Mouse (Mus musculus): ENCODE data around the gene Astn2. TPM values are rescaled to one million over a fixed set of nuclear protein-coding genes. Genes with fewer than 3 reads are reported as not detected.

The Astn2 gene
- total and polyA plus RNA-seq, 3 experiments = 0.50 to 0.90 (median 0.78) TPM

- Histone ChIP-seq H3K9ac (ENCODE audit: low read depth, low read length) (no peak overlapping the region), H3K27me3 (ENCODE audit: control insufficient read depth, insufficient read depth, low read length) (no peaks in the 10 kb centered on the region), H3K27ac (no peak overlapping the region), H3K79me2 (replicated peaks; ENCODE audit: control insufficient read depth, insufficient read depth, low read length) (no peaks in the 10 kb centered on the region), H3K36me3 (ENCODE audit: control insufficient read depth, insufficient read depth, low read length) (no peaks in the 10 kb centered on the region), H3K4me3 (no peak overlapping the region), H3K4me1 (ENCODE audit: control insufficient read depth, insufficient read depth, low read length) (no peaks in the 10 kb centered on the region; the same call in 1 of the 2 replicates)
- DNase-seq = no peak
- TF ChIP-seq POLR2A (IDR thresholded peaks at IDR 0.05; ENCODE audit: insufficient read depth, low read depth, low read length) (no peak), CTCF (IDR thresholded peaks at IDR 0.05) (no peak), EP300 (IDR thresholded peaks at IDR 0.05; ENCODE audit: insufficient read depth, low read depth, low read length) (no peak)
- intact Hi-C loops (cut with DNase I) = no loop called here
- 55% methylated on average over 2 of the region's 2 CpGs for WGBS
Observed at GRCm38 (mm10) chr4:65532071-65532736, 872.2 kb downstream of the Astn2 start.

GRCm38 (mm10) chr4:65531621-65532020, 872.8 kb downstream of the Astn2 start:
- H3K27ac ChIP-seq = no peak overlapping the region
- no peaks in the 10 kb centered on the region for H3K79me2 ChIP-seq (replicated peaks; ENCODE audit: control insufficient read depth, insufficient read depth, low read length)
- H3K4me1 ChIP-seq (ENCODE audit: control insufficient read depth, insufficient read depth, low read length) = no peaks in the 10 kb centered on the region; the same call in 1 of the 2 replicates
- no peak overlapping the region for H3K4me3 ChIP-seq
- TF ChIP-seq EP300 (IDR thresholded peaks at IDR 0.05; ENCODE audit: insufficient read depth, low read depth, low read length) (no peak), CTCF (IDR thresholded peaks at IDR 0.05) (no peak), POLR2A (IDR thresholded peaks at IDR 0.05; ENCODE audit: insufficient read depth, low read depth, low read length) (no peak)
- no peak overlapping the region for H3K9ac ChIP-seq (ENCODE audit: low read depth, low read length)
- intact Hi-C loops (cut with DNase I) = no loop called here
- H3K36me3 ChIP-seq (ENCODE audit: control insufficient read depth, insufficient read depth, low read length) = no peaks in the 10 kb centered on the region
- no peaks in the 10 kb centered on the region for H3K27me3 ChIP-seq (ENCODE audit: control insufficient read depth, insufficient read depth, low read length)
- DNase-seq = peak in 1 of 2 experiments; percentile 17
- WGBS = 60% methylated on average over 6 of the region's 6 CpGs

GRCm38 (mm10) chr4:65530901-65531300, 873.5 kb downstream of the Astn2 start:
- H3K9ac ChIP-seq (ENCODE audit: low read depth, low read length) = no peak overlapping the region
- H3K4me3 ChIP-seq = no peak overlapping the region
- WGBS = 66% methylated on average over 2 of the region's 2 CpGs
- H3K4me1 ChIP-seq (ENCODE audit: control insufficient read depth, insufficient read depth, low read length) = no peaks in the 10 kb centered on the region; the same call in 1 of the 2 replicates
- H3K79me2 ChIP-seq (replicated peaks; ENCODE audit: control insufficient read depth, insufficient read depth, low read length) = no peaks in the 10 kb centered on the region
- DNase-seq = peak in 1 of 2 experiments; percentile 18
- TF ChIP-seq POLR2A (IDR thresholded peaks at IDR 0.05; ENCODE audit: insufficient read depth, low read depth, low read length) = no peak
- TF ChIP-seq CTCF (IDR thresholded peaks at IDR 0.05) = no peak
- no peak for TF ChIP-seq EP300 (IDR thresholded peaks at IDR 0.05; ENCODE audit: insufficient read depth, low read depth, low read length)
- no peaks in the 10 kb centered on the region for H3K36me3 ChIP-seq (ENCODE audit: control insufficient read depth, insufficient read depth, low read length)
- intact Hi-C loops (cut with DNase I) = no loop called here
- H3K27ac ChIP-seq = no peak overlapping the region
- no peaks in the 10 kb centered on the region for H3K27me3 ChIP-seq (ENCODE audit: control insufficient read depth, insufficient read depth, low read length)

- WGBS = 44% methylated on average over 2 of the region's 2 CpGs
Observed at GRCm38 (mm10) chr4:65508101-65508500, 896.3 kb downstream of the Astn2 start.

GRCm38 (mm10) chr4:65506870-65507269, 897.5 kb downstream of the Astn2 start:
- DNase-seq = no peak
- Histone ChIP-seq H3K36me3 (ENCODE audit: control insufficient read depth, insufficient read depth, low read length) (no peaks in the 10 kb centered on the region; the same call in 1 of the 2 replicates), H3K27me3 (ENCODE audit: control insufficient read depth, insufficient read depth, low read length) (no peaks in the 10 kb centered on the region), H3K4me3 (no peak overlapping the region), H3K79me2 (replicated peaks; ENCODE audit: control insufficient read depth, insufficient read depth, low read length) (no peaks in the 10 kb centered on the region), H3K27ac (no peak overlapping the region), H3K9ac (ENCODE audit: low read depth, low read length) (no peak overlapping the region), H3K4me1 (ENCODE audit: control insufficient read depth, insufficient read depth, low read length) (no peaks in the 10 kb centered on the region; the same call in 1 of the 2 replicates)
- intact Hi-C loops (cut with DNase I) = no loop called here
- TF ChIP-seq POLR2A (IDR thresholded peaks at IDR 0.05; ENCODE audit: insufficient read depth, low read depth, low read length) (no peak), EP300 (IDR thresholded peaks at IDR 0.05; ENCODE audit: insufficient read depth, low read depth, low read length) (no peak), CTCF (IDR thresholded peaks at IDR 0.05) (no peak)

More at GRCm38 (mm10) chr4:65508101-65508500, 896.3 kb downstream of the Astn2 start:
- no peak overlapping the region for H3K9ac ChIP-seq (ENCODE audit: low read depth, low read length)
- H3K36me3 ChIP-seq (ENCODE audit: control insufficient read depth, insufficient read depth, low read length) = no peaks in the 10 kb centered on the region; the same call in 1 of the 2 replicates
- intact Hi-C loops (cut with DNase I) = no loop called here
- TF ChIP-seq EP300 (IDR thresholded peaks at IDR 0.05; ENCODE audit: insufficient read depth, low read depth, low read length) (no peak), POLR2A (IDR thresholded peaks at IDR 0.05; ENCODE audit: insufficient read depth, low read depth, low read length) (no peak), CTCF (IDR thresholded peaks at IDR 0.05) (no peak)
- no peak overlapping the region for H3K4me3 ChIP-seq
- H3K27ac ChIP-seq = peak overlapping the region; percentile 23; the same call in 1 of the 2 replicates
- peak; percentile 53 to 54 for DNase-seq
- no peaks in the 10 kb centered on the region for H3K27me3 ChIP-seq (ENCODE audit: control insufficient read depth, insufficient read depth, low read length)
- H3K79me2 ChIP-seq (replicated peaks; ENCODE audit: control insufficient read depth, insufficient read depth, low read length) = no peaks in the 10 kb centered on the region
- no peaks in the 10 kb centered on the region; the same call in 1 of the 2 replicates for H3K4me1 ChIP-seq (ENCODE audit: control insufficient read depth, insufficient read depth, low read length)

GRCm38 (mm10) chr4:65496463-65496834, 908.0 kb downstream of the Astn2 start:
- H3K9ac ChIP-seq (ENCODE audit: low read depth, low read length) = no peak overlapping the region
- TF ChIP-seq CTCF (IDR thresholded peaks at IDR 0.05) = peak; percentile 85
- peak; percentile 90 for TF ChIP-seq EP300 (IDR thresholded peaks at IDR 0.05; ENCODE audit: insufficient read depth, low read depth, low read length)
- TF ChIP-seq POLR2A (IDR thresholded peaks at IDR 0.05; ENCODE audit: insufficient read depth, low read depth, low read length) = no peak
- DNase-seq = peak; percentile 76 to 88
- intact Hi-C loops (cut with DNase I) = loop anchor here (2.0 to 10.0 kb wide), 3 partner anchors 376 to 972 kb away; no protein-coding TSS in a partner anchor
- H3K79me2 ChIP-seq (replicated peaks; ENCODE audit: control insufficient read depth, insufficient read depth, low read length) = no peaks in the 10 kb centered on the region
- no peaks in the 10 kb centered on the region for H3K27me3 ChIP-seq (ENCODE audit: control insufficient read depth, insufficient read depth, low read length)
- no peaks in the 10 kb centered on the region for H3K36me3 ChIP-seq (ENCODE audit: control insufficient read depth, insufficient read depth, low read length)
- no peaks in the 10 kb centered on the region; the same call in 1 of the 2 replicates for H3K4me1 ChIP-seq (ENCODE audit: control insufficient read depth, insufficient read depth, low read length)
- 6% methylated on average over 3 of the region's 3 CpGs for WGBS
- H3K27ac ChIP-seq = no peak overlapping the region
- no peak overlapping the region for H3K4me3 ChIP-seq

All from heart, adult 2 months (tissue).